Comparison of ENCODE assay signal across 9 mouse cellular contexts in the genomic region with DNA sequence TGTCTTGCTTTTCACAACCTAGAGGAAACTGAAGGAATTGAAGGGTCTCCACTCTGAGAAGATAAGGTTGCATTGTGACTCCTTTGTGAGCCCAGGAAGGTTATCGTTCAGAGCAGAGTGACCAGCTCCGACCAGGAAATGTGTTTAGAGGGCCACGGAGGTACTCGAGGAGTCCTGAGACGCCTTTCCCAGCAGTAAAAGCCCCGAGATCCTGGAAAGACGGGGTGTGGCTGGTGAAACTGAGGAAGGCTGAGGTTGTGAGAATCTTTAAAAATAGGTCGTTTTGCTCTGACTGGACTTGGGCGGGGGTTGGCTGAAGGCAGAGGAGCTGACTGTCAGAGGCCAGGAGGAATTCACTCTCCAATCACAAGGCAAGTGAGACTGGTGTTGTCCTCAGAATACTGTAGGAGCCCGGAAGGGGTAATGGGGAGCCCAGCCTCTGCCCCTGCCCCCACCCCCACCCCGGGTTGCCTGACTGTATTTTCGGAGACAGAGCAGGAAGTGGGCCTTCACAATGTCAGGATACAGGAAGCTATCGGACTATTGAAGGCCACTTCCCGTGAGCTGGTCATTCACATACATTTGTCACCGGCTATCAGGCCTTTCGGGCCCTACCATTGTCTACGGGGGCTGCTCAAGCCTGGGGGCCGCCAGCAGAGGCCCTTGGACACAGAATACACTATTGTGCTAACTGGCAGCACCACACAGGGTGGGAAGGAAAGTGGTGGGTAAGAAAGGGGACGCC. TPM values are rescaled to one million over a fixed set of nuclear protein-coding genes. Genes with fewer than 3 reads are reported as not detected.
DNase-seq lines count a peak whose midpoint lies in the region; ATAC-seq and TF ChIP-seq lines count a peak whose summit lies in the region.
"Had no signal": no experiment of that assay in that cellular context is flagged by ENCODE, and none has a peak within 500 bp of the region (broad histone marks: within the 10 kb centered on the region; RNA-seq: fewer than 3 reads in every experiment).

No protein-coding gene starts in this region.

- WGBS in hindbrain, embryonic 10.5 days: 65% methylated on average over 19 of the region's 19 CpGs
- 57% methylated on average over 19 of the region's 19 CpGs for WGBS in hindbrain, postnatal 0 days
- WGBS in kidney, embryonic 16.5 days: 63% methylated on average over 19 of the region's 19 CpGs

- no peak for TF ChIP-seq CTCF in hindbrain, postnatal 0 days (IDR thresholded peaks at IDR 0.05; ENCODE audit: low read depth)

- H3K4me1 ChIP-seq in hindbrain, embryonic 10.5 days (replicated peaks): peaks cover 28% of the 10 kb centered on the region
- no peaks in the 10 kb centered on the region for H3K4me1 ChIP-seq in hindbrain, postnatal 0 days (ENCODE audit: insufficient read depth, low read length)
- no peaks in the 10 kb centered on the region for H3K4me1 ChIP-seq in kidney, embryonic 16.5 days (ENCODE audit: insufficient read depth, low read length)

- no peak overlapping the region for H3K4me3 ChIP-seq in hindbrain, embryonic 10.5 days
- no peak overlapping the region for H3K4me3 ChIP-seq in hindbrain, postnatal 0 days (ENCODE audit: low read length)
- H3K4me3 ChIP-seq in kidney, embryonic 16.5 days (ENCODE audit: low read length): no peak overlapping the region

- no peak for ATAC-seq in hindbrain, postnatal 0 days
- ATAC-seq in kidney, embryonic 16.5 days (ENCODE audit: low FRiP score, low TSS enrichment): peak; percentile 88
- ATAC-seq: CD4-positive, CD25-positive, alpha-beta regulatory T cell, adult 4 months had no signal

- H3K27me3 ChIP-seq in hindbrain, embryonic 10.5 days (ENCODE audit: insufficient read depth, poor library complexity, severe bottlenecking): no peaks in the 10 kb centered on the region; the same call in 1 of the 2 replicates
- no peaks in the 10 kb centered on the region for H3K27me3 ChIP-seq in hindbrain, postnatal 0 days (ENCODE audit: insufficient read depth, low read length)
- H3K27me3 ChIP-seq in kidney, embryonic 16.5 days (ENCODE audit: insufficient read depth, low read length): peaks cover 8% of the 10 kb centered on the region; the same call in 1 of the 2 replicates

- no peak overlapping the region for H3K4me2 ChIP-seq in hindbrain, postnatal 0 days (ENCODE audit: low read depth, low read length)
- H3K4me2 ChIP-seq in kidney, embryonic 16.5 days (replicated peaks; ENCODE audit: low read depth, low read length): no peak overlapping the region

- H3K9ac ChIP-seq in hindbrain, postnatal 0 days (replicated peaks; ENCODE audit: low read length): no peak overlapping the region
- H3K9ac ChIP-seq in kidney, embryonic 16.5 days (replicated peaks; ENCODE audit: low read length): no peak overlapping the region

- no peaks in the 10 kb centered on the region for H3K36me3 ChIP-seq in hindbrain, embryonic 10.5 days
- no peaks in the 10 kb centered on the region for H3K36me3 ChIP-seq in hindbrain, postnatal 0 days (ENCODE audit: insufficient read depth, low read length)
- no peaks in the 10 kb centered on the region for H3K36me3 ChIP-seq in kidney, embryonic 16.5 days (ENCODE audit: insufficient read depth, low read length)

- DNase-seq in hindbrain, embryonic 10.5 days (ENCODE audit: low spot score): peak; percentile 21
- no peak for DNase-seq in hindbrain, postnatal 0 days (ENCODE audit: low spot score)
- peak; percentile 40 for DNase-seq in heart, adult 8-10 months (ENCODE audit: low spot score)
- DNase-seq in lung, postnatal 14 days: peak; percentile 46
- no peak for DNase-seq in right cerebral cortex, postnatal 14 days
- DNase-seq in layer of hippocampus, adult 9-10 months (ENCODE audit: low spot score): no peak
- no peak for DNase-seq in layer of hippocampus, postnatal 36 days

- H3K9me3 ChIP-seq in hindbrain, embryonic 10.5 days: no peaks in the 10 kb centered on the region
- no peaks in the 10 kb centered on the region for H3K9me3 ChIP-seq in hindbrain, postnatal 0 days (ENCODE audit: low read length)
- H3K9me3 ChIP-seq in kidney, embryonic 16.5 days (ENCODE audit: low read length): no peaks in the 10 kb centered on the region

- peak overlapping the region; percentile 80 for H3K27ac ChIP-seq in hindbrain, embryonic 10.5 days
- no peak overlapping the region for H3K27ac ChIP-seq in hindbrain, postnatal 0 days
- H3K27ac ChIP-seq in kidney, embryonic 16.5 days (ENCODE audit: low read length): peak overlapping the region; percentile 68

RNA-seq across cellular contexts. Expression of gene Smim12, which starts 20.0 kb away (rescaled TPM):
- polyA plus RNA-seq in hindbrain, embryonic 10.5 days (2016; fragmentation: Nextera tagmentation; extraction: Ambion mirVana): 78.7 and 81.1 TPM in 2 replicates
- total RNA-seq in hindbrain, postnatal 0 days (2014; rRNA removed): 40.8 and 47.2 TPM in 2 replicates
- polyA plus RNA-seq in hindbrain, postnatal 0 days (2015; fragmentation: Nextera tagmentation; extraction: Ambion mirVana): 63.7 and 65.4 TPM in 2 replicates
- total RNA-seq in heart, adult 8-10 months (2022): 10 to 100 TPM; 55.6 to 65.7 (median 60.7) TPM
- 66.6 and 74.9 TPM in 2 replicates for polyA plus RNA-seq in kidney, embryonic 16.5 days (2015; fragmentation: Nextera tagmentation; extraction: Ambion mirVana)
- total RNA-seq in layer of hippocampus, postnatal 36 days (2021): 10 to 100 TPM; 51.2 to 59.5 TPM

RNA-seq across cellular contexts. Expression of gene Gja4, which starts 50.2 kb away (rescaled TPM):
- 13.5 and 18.8 TPM in 2 replicates for polyA plus RNA-seq in hindbrain, embryonic 10.5 days (2016; fragmentation: Nextera tagmentation; extraction: Ambion mirVana)
- 20.8 and 30.8 TPM in 2 replicates for total RNA-seq in hindbrain, postnatal 0 days (2014; rRNA removed)
- polyA plus RNA-seq in hindbrain, postnatal 0 days (2015; fragmentation: Nextera tagmentation; extraction: Ambion mirVana): 19.4 and 20.5 TPM in 2 replicates
- total RNA-seq in heart, adult 8-10 months (2022): 10 to 100 TPM in 2 of 4 experiments, 1 to 10 TPM in 2; 7.5 to 10.8 (median 9.1) TPM
- polyA plus RNA-seq in kidney, embryonic 16.5 days (2015; fragmentation: Nextera tagmentation; extraction: Ambion mirVana): 30.9 TPM in 2 replicates
- total RNA-seq in layer of hippocampus, postnatal 36 days (2021): 1 to 10 TPM; 1.5 to 2.1 TPM
- polyA plus RNA-seq: CD4-positive, CD25-positive, alpha-beta regulatory T cell, adult 4 months had no signal

Comparison
In these comparisons a context has a peak if more than half of its experiments do, and no peak if none do; other contexts are left out.
1. DNase-seq: peak in hindbrain, embryonic 10.5 days (single experiment), heart, adult 8-10 months (single experiment) and lung, postnatal 14 days (single experiment); none in hindbrain, postnatal 0 days (single experiment), right cerebral cortex, postnatal 14 days (single experiment), layer of hippocampus, adult 9-10 months (single experiment) and layer of hippocampus, postnatal 36 days (0 of 2).